Mouse (Mus musculus) CD8-positive naive resting alpha-beta T cell, adult 2 months (primary cell): Measurements from ENCODE around the gene Clptm1l.

ENCODE experiments used
- DNase-seq, 2 experiments: peaks; one replicate each; pipeline ENCODE4 v3.0.0; 2022; ENCODE audit warnings: low read depth in 2 of 2, low spot score in 2 of 2

The Clptm1l gene

GRCm38 (mm10) chr13:73658953-73659352 lies 55.1 kb downstream of the Clptm1l start:
- no peak for DNase-seq

- DNase-seq, result no peak
Measured at GRCm38 (mm10) chr13:73660163-73660695, 56.4 kb downstream of the Clptm1l start.
